1 mouse cellular context compared by ENCODE assay signal in the genomic region with DNA sequence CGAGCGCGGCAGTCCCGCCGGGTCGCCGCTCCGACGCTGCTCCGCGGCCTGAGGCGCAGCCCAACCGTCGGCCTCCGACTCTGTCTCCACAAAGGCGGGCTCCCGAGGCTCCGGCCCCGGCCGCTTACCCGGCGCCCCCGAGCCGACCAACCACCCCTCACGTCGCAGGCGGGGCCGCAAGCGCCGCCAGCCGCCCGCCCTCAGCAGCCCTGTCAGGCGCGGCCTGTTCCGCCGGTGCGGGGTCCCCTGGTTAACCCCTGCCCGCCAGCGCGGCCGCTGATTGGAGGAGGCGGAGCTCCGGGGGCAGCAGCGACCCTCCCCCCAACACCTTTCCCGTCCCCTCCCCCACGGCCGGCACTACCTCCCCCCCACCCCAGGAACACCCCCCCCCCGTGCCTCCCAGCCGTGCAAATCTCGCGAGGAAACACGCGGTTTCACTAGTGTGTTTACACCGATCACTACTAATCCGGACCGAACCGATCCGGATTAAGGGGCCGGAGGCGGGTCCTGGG.
TF ChIP-seq lines count a peak whose summit lies in the region.

No protein-coding gene starts in this region.

TF ChIP-seq in MEL, 35 proteins besides CTCF, POLR2A, EP300 and RAD21 (continued from another document):
- no peak for TF ChIP-seq ZNF384 (IDR thresholded peaks at IDR 0.05; ENCODE audit: low read depth, low read length)
- TF ChIP-seq JUND (IDR thresholded peaks at IDR 0.05; ENCODE audit: low read depth, low read length) = no peak
- TF ChIP-seq ZMIZ1 (IDR thresholded peaks at IDR 0.05; ENCODE audit: low read depth, low read length) = peak; percentile 91
- no peak for TF ChIP-seq MYB (IDR thresholded peaks at IDR 0.05; ENCODE audit: low read depth, low read length)
- peak; percentile 66 for TF ChIP-seq SIN3A (IDR thresholded peaks at IDR 0.05; ENCODE audit: low read length)
- peak; percentile 28; the same call in 1 of the 2 replicates for TF ChIP-seq MAX (IDR thresholded peaks at IDR 0.05; ENCODE audit: low read length)
- no peak for TF ChIP-seq GATA1 (IDR thresholded peaks at IDR 0.05; ENCODE audit: low read depth, low read length)
- no peak for TF ChIP-seq ZKSCAN1 (IDR thresholded peaks at IDR 0.05; ENCODE audit: low read depth, low read length)
- TF ChIP-seq MAZ (IDR thresholded peaks at IDR 0.05; ENCODE audit: low read depth, low read length) = peak; percentile 95; the same call in 1 of the 2 replicates
- TF ChIP-seq USF1 (IDR thresholded peaks at IDR 0.05; ENCODE audit: low read depth, low read length) = peak; percentile 42; the same call in 1 of the 2 replicates
- no peak for TF ChIP-seq MAFK (IDR thresholded peaks at IDR 0.05; ENCODE audit: borderline replicate concordance, low read depth, low read length)
- TF ChIP-seq BHLHE40 (IDR thresholded peaks at IDR 0.05; ENCODE audit: borderline replicate concordance, low read depth, low read length) = peak; percentile 64; the same call in 1 of the 2 replicates
- TF ChIP-seq GABPA (IDR thresholded peaks at IDR 0.05; ENCODE audit: low read depth, low read length) = no peak
- no peak for TF ChIP-seq CHD1 (IDR thresholded peaks at IDR 0.05; ENCODE audit: low read depth, low read length)
- no peak for TF ChIP-seq SMC3 (IDR thresholded peaks at IDR 0.05; ENCODE audit: low read depth, low read length)
- TF ChIP-seq E2F4 (IDR thresholded peaks at IDR 0.05; ENCODE audit: borderline replicate concordance, low read depth, low read length) = no peak
- peak; percentile 78 for TF ChIP-seq MXI1 (IDR thresholded peaks at IDR 0.05; ENCODE audit: low read depth, low read length)
- no peak for TF ChIP-seq POLR2AphosphoS5 (IDR thresholded peaks at IDR 0.05; ENCODE audit: borderline replicate concordance, low read depth, low read length)
